Mouse (Mus musculus) embryo, embryonic 10 days (tissue): ENCODE results near the gene Hspa4l.

Source experiments
- DNase-seq: peaks from one replicate; pipeline ENCODE4 v3.0.0-alpha.2; 2015; ENCODE audit warnings: low spot score

The Hspa4l gene

DNA sequence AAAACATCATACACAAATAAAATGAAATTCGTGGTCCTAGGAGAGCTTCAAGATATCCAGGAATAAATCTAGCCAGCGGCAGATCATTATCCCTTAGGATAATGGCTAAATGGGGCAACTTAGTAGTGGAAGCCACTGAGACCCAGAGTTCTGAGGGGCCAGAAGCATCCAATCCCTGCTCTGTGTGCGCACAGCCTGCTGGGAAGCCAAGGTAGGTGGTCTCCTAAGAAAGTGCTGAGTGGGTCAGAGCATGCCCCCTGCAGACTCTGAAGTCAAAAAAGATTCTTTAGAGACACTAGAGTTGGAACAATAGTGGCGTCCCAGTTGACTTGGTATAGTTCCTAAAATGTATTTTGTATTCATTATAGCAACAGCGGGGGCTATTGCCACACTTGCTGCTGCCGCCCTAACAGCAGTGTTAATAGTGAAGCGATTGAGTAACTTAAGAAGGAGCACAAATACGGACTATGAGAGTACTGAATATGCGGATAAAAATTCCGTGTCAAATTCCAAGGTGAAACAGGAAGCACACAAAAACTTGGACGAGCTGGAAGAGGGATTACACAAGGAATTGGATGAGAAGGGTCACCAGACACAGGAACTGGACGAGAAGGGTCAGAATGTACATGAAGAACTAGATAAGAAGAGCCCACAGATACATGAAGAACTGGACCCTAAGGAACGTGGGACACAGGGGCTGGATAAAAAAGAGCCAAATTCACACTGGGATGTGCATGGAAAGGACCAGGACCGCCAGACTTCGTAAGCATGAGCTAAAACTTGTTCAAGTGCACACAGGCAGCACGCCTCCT, at the start of gene Hspa4l:
Gene Hspa4l (plus strand): TSS at position 472 of the 812 bp plus-strand sequence.
- peak; percentile 43 for DNase-seq

DNA sequence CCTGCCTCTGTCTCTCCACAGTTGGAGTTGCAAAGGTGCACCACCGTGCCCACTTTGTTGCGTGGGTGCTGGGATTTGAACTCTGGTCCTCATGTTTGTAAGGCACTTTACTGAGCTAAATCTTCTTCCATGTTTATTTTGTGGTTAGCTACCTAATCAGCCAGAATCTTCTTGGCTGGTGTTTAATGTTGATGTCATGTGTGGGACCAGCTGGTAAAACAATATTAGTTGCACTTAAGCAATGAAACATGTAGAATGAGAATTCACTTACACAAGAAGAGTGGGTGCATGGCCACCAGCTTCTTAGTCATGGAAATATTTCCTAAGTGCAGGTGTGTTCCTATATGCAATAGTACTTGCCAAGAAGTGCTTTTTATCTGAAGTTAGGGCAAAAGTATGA, 49.1 kb upstream of the Hspa4l start:
- DNase-seq: no peak

DNA sequence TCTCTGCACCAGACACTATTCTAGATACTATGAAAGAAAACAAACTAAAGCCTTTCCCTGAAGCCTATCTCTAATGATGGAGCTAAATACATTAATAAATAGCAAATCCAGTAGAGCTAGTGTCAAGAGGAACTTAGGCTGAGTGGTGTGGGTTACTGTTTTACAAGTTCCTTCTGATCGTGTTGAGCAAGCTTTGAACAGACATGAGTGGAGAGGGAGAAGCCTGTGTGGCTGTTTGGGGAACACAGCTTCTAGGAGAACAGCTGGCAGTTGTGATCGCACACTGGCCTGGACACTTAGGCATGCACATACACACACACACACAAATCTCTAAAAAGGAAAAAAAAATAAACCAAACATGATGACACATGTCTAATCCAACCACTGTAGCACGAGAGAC, 45.5 kb upstream of the Hspa4l start:
- no peak for DNase-seq

DNA sequence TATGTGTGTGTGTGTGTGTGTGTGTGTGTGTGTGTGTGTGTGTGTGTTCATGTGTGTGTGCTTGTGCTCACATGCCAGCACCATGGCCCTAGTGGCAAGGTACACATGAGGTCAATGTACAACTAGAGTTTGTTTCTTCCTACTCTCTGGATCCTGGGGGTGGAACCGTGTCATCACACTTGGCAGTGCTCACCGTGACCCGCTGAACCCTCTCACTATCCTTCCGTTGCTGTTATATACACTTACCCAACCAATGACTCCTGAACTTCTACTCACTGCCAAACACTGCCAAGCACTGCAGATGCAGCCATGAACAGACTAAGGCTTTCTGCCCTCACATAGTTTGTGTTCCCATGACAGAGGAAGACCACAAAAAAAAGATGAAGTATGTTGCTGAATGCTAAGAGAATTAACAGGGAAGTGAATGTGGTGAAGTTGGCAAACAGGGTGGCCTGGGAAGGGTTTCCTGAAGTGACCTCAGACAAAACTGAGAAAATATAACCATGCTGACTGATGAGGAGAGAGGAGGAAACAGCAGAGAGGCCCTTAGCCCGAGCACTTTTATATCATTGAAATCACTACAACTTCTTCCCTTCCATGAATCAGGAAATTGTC, 39.4 kb upstream of the Hspa4l start:
- no peak for DNase-seq

DNA sequence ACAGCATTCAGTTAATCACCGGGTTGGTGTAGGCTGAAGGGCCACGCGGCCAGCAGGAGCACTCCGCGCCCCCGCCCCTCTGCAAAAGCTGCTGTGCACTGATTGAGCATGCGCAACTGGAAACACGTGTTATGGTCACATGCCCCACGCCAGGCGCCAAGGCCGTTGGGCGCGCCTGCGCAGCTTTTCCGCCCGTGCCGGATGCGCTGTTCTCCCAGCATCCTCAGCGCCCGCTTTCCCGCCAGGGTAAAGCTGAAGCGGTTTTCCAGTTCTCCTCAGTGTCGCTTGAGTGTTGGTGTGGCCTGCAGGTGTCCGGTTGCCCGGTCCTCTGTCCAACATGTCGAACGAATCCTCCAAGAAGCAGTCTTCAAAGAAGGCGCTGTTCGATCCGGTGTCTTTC, 35.6 kb upstream of the Hspa4l start, which contains the start of gene Slc25a31:
Gene Slc25a31 (plus strand): TSS at position 201 of the 400 bp plus-strand sequence.
- no peak for DNase-seq

DNA sequence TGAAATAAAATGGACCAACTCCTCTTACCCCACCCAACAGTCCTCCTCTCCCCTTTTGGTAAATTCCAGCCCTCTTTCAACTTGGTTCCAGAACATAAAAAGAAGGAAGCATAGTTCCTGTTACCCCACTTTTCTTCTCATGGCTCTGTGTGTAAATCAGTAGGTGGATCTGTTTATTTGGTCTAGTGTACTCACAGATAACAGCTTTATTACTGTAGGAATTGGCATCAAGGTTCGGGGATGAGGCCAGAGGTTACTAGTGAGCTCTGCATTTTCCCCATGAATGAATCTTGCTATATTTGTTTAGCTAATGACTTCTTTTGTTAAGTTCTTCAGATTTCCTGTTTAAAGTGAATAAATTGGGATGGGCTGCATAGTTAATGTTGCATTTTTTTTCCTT, 28.2 kb upstream of the Hspa4l start:
- no peak for DNase-seq

DNA sequence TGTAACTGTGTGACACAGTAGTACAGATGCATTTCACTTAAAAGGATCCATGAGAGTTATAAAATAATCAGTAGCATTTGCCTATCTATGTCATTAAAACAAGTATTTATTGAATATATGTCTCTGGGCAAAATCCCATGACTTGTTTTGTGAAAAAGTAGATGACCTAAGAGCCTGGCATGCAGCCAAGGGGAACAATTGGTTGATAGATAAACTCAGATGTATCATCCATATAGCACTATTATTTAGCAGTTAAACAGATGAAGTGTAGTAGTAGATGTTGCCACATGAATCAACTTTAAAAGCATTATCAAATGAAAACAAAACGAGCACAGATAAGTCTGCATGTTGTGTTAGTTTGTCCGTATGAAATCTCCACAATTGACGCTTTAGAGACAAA, 25.3 kb upstream of the Hspa4l start:
- no peak for DNase-seq

DNA sequence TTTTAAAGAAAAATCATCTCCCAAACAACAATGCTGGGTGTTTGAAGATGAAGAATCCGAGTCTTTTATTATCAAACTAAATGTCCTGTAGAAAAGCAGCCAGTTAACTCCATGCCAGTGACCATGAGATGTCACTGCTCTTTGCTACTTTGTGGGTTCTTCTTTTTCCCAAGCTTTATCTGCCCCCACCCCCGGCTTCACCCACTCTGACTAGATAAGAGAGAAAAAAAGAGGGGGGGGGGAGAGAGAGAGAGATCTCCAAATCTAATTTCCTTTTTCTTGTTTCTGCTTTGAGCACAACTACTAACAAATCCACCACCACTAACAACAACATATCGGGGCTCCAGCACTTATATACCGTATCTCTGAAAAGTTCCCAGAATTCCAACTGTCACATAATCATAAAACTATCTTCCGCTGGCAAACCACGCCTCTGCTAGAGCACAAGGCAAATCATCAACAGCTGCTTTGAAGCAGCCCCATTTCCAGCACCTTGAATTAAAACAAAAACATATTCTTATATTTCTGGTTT, 5.8 kb upstream of the Hspa4l start:
- no peak for DNase-seq

DNA sequence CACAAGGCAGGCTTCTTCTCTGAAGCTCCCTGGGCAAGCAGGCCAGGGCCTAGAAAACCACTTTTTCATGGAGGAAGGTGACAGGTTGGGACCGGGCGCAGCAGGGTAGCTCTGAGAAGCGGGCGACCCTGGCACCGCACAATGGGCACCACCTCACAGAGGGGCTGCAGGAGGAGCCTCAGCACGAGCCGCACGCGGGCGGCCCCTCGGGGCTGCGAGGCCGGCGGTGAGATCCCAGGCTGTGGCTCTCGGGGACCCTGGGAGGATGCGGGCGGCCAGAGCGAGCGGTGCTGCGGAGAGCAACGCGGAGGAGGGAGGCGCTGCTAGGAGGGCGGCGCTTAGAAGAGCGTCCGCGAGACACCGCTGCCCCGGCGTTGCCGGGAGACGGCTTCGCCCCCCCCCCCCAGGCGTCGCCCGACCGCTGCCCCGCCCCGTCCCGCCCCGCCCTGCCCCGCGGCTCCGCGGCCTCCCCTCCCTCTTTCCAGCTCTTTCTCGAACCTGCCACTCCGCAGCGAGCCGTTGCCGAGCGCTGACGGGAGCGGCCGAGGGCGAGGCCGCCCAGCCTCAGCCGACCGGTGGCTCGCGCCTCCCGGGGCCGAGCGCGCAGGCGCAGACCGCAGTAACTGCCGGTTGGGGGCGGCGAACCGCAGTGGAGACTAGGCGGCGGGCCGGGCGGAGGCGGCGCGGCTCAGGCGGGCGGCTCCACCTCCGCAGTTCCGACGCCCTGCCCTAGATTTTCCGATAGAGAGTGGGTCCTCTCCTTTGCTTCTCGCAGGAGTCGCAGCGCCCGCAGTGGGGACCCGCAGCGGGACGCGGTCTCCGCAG, 753 bp downstream of the Hspa4l start:
- DNase-seq: peak; percentile 92

DNA sequence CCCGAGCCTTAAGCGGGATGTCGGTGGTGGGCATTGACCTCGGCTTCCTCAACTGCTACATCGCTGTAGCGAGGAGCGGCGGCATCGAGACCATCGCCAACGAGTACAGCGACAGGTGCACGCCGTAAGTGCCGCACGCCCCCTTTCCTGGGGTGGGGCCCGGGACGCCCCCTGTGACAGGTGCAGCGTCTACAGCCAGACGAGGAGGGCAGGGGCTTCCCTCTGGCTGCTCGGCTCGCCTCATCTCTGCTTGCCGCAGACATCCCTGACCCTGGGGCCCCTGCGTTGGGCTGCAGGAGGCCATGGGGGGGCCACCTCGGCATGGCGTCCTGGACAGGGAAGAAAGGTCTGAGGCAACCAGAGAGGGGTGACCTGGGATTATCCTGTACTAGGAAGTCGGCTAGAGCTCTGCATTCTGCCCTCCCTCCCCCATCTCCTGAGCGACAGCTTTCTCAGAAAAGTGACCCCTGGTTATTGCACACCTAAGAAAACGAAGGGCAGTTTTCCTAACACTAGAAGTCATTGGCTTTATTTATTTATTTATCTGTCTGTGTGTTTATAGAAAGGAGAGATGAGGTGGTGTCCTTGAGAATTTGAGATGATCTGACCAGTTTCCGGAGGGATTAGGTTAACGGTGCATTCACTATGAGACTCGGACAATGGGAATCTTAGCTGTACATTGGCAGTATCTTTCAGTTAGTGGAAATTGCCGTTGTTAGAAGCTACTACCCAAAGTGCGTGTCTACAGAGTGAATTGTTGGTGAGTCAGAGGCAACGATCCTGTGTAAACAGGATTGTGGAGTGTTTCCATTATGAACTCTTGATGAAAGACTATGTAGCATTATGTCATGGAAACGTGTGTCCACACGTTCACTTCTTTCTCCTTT, 1.6 kb downstream of the Hspa4l start:
- peak; percentile 56 for DNase-seq

DNA sequence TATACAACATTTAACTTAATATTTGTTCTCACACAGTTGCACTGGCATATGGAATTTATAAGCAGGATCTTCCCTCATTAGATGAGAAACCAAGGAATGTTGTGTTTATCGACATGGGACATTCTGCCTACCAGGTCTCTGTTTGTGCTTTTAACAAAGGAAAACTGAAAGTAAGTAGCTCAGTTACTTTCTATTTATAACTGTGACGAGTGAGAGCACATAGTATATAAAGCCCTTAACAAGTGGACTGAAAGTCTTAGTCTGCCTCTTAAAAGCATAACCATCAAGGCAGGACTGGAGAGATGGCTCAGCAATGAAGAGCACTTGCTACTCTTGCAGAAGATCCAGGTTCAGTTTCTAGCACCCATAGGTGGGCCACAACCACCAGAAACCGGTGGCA, 16.5 kb downstream of the Hspa4l start:
- DNase-seq: no peak

DNA sequence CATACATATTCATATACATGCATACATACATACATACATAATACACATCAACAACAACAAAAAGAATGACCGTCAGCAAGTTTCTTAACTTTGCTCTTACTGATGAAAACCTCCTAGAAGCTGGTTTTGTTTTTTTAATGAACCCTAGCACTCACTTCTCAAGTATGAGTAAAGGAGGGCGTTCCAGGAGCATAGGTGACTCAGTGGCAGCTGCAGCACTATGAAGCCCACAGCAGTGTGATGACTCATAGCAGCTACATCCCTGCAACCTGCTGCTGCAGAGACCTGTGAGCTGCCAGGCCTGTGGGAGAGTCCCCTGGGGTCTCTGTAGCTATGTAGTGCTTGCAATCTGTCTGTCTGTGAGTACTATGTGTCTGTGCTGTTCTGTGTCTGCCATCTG, 17.0 kb downstream of the Hspa4l start:
- DNase-seq: no peak

DNA sequence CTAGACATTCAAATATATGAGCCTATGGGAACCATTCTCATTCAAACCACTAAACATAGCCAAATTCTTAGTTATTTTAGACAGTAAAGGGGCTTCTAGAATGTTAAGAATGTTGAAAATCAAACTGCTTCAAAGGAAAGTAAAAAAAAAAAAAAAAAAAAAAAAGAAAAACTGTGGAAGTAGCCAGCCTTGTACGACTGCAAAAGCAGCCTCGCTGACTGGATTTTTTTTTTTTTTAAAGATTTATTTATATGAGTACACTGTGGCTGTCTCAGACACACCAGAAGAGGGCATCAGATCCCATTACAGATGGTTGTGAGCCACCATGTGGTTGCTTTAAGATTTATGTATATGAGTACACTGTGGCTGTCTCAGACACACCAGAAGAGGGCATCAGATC, 49.5 kb downstream of the Hspa4l start:
- no peak for DNase-seq

DNA sequence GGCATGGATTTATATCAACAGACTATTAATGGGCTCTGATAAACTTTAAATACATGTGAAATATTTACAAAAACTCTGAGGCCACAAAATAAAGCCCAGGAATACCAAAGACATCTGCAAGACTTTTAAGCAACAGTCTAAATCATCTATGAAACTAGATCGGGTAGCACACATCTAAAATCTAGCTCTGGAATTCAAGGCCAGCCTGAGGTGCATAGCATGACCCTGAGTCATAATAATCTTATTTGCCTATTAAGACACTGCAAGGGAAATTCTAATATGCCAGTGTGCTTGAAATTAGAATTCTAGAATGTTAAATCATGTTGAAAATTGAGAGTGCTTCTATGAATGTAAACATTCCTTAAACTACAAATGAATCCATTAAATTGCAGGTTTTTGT, 53.8 kb downstream of the Hspa4l start:
- no peak for DNase-seq

DNA sequence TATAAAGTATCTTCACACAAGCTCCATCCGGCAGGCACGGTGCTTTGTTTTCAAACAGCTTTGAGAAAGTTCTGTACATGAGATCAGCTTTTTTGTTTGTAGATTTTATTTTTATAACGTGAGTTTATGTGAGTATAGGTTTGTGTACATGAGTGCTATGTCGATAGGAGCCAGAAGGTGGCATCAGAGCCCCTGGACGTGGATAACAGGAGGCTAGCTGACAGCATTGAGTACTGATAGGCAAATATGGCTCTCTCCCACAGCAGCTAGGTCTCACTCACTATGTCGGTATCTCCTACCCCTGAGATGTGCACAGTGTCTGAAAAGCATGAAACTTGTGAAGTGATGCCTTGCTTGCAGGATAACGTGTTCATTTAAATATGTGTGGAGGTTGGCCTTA, 54.2 kb downstream of the Hspa4l start:
- peak; percentile 71 for DNase-seq

DNA sequence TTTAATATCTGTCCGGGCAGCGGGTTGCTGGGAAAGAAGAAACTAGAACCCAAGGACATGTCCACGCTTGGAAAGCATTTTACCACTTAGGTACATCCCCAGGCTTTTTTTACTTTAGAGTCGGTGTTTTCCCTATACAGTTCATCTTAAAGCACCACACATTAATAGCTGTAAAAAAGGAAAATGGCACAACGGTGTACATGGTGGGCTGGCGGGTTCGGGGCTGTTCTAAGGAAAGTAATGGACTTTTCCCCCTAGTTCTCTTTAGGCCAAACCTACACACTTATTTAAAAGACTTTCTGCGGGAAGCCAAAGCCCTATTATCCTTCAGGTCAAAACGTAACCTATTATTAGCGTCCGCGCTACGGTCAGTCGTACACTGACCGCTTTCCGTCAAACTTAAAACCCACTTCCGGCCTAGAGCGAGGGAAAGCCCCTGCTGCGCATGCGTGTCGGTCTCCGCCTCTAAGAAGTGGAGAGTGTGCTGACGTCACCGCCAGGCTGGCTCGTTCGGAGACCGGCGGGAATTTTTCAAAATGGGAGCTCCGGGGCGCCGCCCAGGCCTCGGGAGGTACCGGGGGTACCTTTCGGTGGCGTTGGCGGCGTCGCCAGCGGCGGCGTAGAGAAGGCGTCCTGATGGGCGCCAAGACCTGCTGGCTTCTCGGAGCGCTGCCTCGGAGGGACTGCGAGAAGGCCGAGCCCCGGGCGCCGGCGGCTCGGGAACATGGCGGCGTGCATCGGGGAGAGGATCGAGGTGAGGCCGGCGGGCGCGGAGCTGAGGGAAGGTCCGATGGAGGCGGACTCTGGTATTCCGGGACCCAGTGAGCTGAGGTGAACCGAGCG, 55.5 kb downstream of the Hspa4l start, which contains the start of gene Plk4:
Gene Plk4 (plus strand): TSS at position 490 of the 843 bp plus-strand sequence.
- peak; percentile 100 for DNase-seq

DNA sequence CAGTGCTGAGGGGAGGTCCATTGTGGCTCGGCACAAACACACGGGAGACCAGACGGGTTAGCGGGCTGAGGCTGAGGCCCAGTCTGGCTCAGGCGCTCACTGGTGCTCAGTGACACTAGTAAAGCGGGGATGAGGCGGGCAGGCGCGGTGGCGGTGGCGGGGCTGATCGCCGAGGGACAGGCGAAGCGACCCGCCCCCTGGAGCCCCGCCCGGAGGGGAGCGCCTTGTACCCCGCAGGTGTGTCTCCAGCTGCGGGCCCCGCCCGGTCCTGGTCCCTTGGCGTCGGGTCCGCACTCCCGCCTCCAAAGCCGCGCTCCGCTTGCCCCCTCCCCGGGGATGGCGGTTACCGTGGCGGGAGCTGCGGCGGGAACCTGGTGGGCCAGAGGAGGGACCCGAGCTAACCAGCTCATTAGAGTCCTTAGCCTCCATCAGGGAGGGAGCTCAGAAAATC, 56.1 kb downstream of the Hspa4l start:
- peak; percentile 59 for DNase-seq

DNA sequence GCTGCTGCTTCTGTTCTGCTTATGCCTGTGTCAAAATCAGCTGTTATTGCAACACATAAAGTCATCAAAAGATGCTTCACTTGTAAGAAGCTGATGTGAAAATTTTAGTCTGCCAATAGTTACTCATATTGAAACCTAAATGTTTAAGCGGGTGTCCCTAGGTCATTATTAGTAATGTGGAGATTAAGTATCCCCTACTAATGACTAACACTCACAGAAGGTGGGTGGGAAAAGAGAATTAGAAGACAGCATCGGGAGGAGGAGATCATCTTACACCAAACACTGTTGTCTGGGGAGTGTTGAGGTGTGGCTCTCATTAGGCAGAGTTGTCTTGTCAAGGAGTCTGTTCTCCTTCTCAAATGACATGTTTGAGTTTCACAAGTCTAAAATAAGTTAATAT, 62.6 kb downstream of the Hspa4l start:
- DNase-seq: no peak

DNA sequence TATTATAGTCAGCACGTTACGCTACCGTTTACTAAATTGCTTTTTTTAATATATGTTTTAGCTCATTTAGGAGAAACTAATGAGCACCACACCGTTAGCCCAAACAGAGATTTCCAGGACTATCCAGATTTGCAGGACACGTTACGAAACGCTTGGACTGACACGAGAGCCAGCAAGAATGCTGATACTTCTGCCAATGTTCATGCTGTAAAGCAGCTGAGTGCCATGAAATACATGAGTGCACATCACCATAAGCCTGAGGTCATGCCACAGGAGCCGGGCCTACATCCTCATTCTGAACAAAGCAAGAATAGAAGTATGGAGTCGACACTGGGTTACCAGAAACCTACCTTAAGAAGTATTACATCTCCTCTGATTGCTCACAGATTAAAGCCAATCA, 64.4 kb downstream of the Hspa4l start:
- DNase-seq: no peak

DNA sequence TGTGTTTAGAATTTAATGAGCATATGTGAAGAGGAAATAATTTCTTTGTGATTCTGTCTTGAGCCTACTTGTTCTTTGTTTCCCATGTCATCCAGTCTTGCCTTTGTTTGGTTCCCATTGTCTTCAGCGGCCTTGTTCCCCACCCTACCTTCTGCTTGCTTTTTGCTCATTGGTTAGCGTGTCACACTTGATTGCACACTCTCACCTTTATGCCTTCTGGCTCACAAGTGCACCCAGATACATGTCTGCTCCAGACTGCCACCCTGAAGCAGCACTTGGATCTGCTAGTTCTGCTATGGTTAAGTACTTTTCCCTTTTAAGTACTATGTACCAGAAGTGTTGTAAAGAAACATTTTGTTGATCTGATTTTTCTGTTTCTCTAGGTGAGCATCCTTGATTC, 65.6 kb downstream of the Hspa4l start:
- DNase-seq: no peak
